Mouse (Mus musculus) heart, embryonic 10.5 days (tissue): ENCODE data around the gene Itga9. TPM values are rescaled to one million over a fixed set of nuclear protein-coding genes. Genes with fewer than 3 reads are reported as not detected.
"Not testable (repeated sequence)": the region's sequence is repeated elsewhere in the genome, so short reads cannot be mapped to it uniquely, and the experiment has no call there.

Experiments
- DNase-seq: peaks from one replicate; pipeline ENCODE4 v3.0.0-alpha.2; 2017; ENCODE audit warnings: low spot score
- H3K27ac ChIP-seq: fragments of 300-500 bp; sonication (generic); 2 replicates; pipeline ENCODE4 v1.5.1; 2016; ENCODE audit warnings: mild to moderate bottlenecking
- H3K27me3 ChIP-seq: fragments of 300-500 bp; sonication (generic); 2 replicates; pipeline ENCODE4 v1.6.1; 2016; ENCODE audit warnings: mild to moderate bottlenecking; ENCODE audit not compliant: poor library complexity, insufficient read depth, severe bottlenecking
- H3K36me3 ChIP-seq: fragments of 300-500 bp; sonication (generic); 2 replicates; pipeline ENCODE4 v1.6.1; 2016; ENCODE audit warnings: mild to moderate bottlenecking, moderate library complexity
- H3K4me1 ChIP-seq: fragments of 300-500 bp; sonication (generic); 2 replicates; pipeline ENCODE4 v1.6.1; 2016; ENCODE audit warnings: mild to moderate bottlenecking
- H3K4me3 ChIP-seq: fragments of 300-500 bp; sonication (generic); 2 replicates; pipeline ENCODE4 v1.5.1; 2016; ENCODE audit warnings: mild to moderate bottlenecking, moderate library complexity
- H3K9me3 ChIP-seq: fragments of 300-500 bp; sonication (generic); 2 replicates; pipeline ENCODE4 v1.6.1; 2016; ENCODE audit warnings: mild to moderate bottlenecking, moderate library complexity
- WGBS: fragments of 180-500 bp; shearing (Covaris S2); methylation state at CpG from one replicate; pipeline ENCODE4 v1.1.7; 2016; 5-methylcytosine and 5-hydroxymethylcytosine counted together
- polyA plus RNA-seq: library from polyadenylated mRNA; unstranded; fragments of >200 nt; fragmentation: Nextera tagmentation; extraction: Ambion mirVana; gene quantifications from 2 replicates; pipeline ENCODE4 v1.2.1, GENCODE M21; 2016

Gene Itga9
- polyA plus RNA-seq, 1 experiment from 2014 or later, result 8.9 TPM

- no peak overlapping the region for H3K4me3 ChIP-seq
- no peak overlapping the region for H3K27ac ChIP-seq
- no peaks in the 10 kb centered on the region for H3K9me3 ChIP-seq
- peaks cover 49% of the 10 kb centered on the region for H3K4me1 ChIP-seq
- 71% methylated on average over 4 of the region's 4 CpGs for WGBS
- H3K36me3 ChIP-seq, result peaks cover 15% of the 10 kb centered on the region
- H3K27me3 ChIP-seq, result no peaks in the 10 kb centered on the region
- DNase-seq, result peak; percentile 61
Measured at GRCm38 (mm10) chr9:118587115-118587514, 19.4 kb upstream of the Itga9 start.

GRCm38 (mm10) chr9:118589249-118589648 is 17.2 kb upstream of the Itga9 start:
- Histone ChIP-seq H3K27ac (peak overlapping the region; percentile 78), H3K27me3 (no peaks in the 10 kb centered on the region), H3K4me3 (no peak overlapping the region), H3K36me3 (no peaks in the 10 kb centered on the region), H3K9me3 (no peaks in the 10 kb centered on the region), H3K4me1 (peaks cover 58% of the 10 kb centered on the region)
- WGBS, result 24% methylated on average over 3 of the region's 3 CpGs
- DNase-seq, result peak; percentile 58

GRCm38 (mm10) chr9:118590230-118590629 is 16.3 kb upstream of the Itga9 start:
- Histone ChIP-seq H3K4me1 (peaks cover 51% of the 10 kb centered on the region), H3K4me3 (no peak overlapping the region), H3K27ac (peak overlapping the region; percentile 78), H3K9me3 (no peaks in the 10 kb centered on the region), H3K36me3 (no peaks in the 10 kb centered on the region), H3K27me3 (no peaks in the 10 kb centered on the region)
- DNase-seq, result peak; percentile 80
- WGBS, result 21% methylated on average over 7 of the region's 7 CpGs

- Histone ChIP-seq H3K36me3 (no peaks in the 10 kb centered on the region), H3K27ac (peak overlapping the region; percentile 78; the same call in 1 of the 2 replicates), H3K9me3 (no peaks in the 10 kb centered on the region), H3K4me1 (peaks cover 57% of the 10 kb centered on the region), H3K4me3 (no peak overlapping the region), H3K27me3 (peaks cover 4% of the 10 kb centered on the region; the same call in 1 of the 2 replicates)
- peak; percentile 50 for DNase-seq
- 72% methylated on average over 6 of the region's 6 CpGs for WGBS
Measured at GRCm38 (mm10) chr9:118591633-118592032, 14.9 kb upstream of the Itga9 start.

- peak; percentile 76 for DNase-seq
- Histone ChIP-seq H3K4me1 (peaks cover 58% of the 10 kb centered on the region), H3K27ac (peak overlapping the region; percentile 42), H3K36me3 (no peaks in the 10 kb centered on the region), H3K27me3 (peaks cover 12% of the 10 kb centered on the region), H3K9me3 (no peaks in the 10 kb centered on the region), H3K4me3 (no peak overlapping the region; the same call in 1 of the 2 replicates)
- WGBS, result 23% methylated on average over 13 of the region's 13 CpGs
Measured at GRCm38 (mm10) chr9:118592585-118593249, 13.8 kb upstream of the Itga9 start.

- WGBS, result 91% methylated on average over 8 of the region's 8 CpGs
Measured at GRCm38 (mm10) chr9:118593443-118593842, 13.0 kb upstream of the Itga9 start.

GRCm38 (mm10) chr9:118596767-118597166 is 9.7 kb upstream of the Itga9 start:
- WGBS, result 62% methylated on average over 7 of the region's 7 CpGs
- Histone ChIP-seq H3K9me3 (no peaks in the 10 kb centered on the region), H3K27me3 (peaks cover 32% of the 10 kb centered on the region), H3K4me1 (peaks cover 38% of the 10 kb centered on the region), H3K27ac (no peak overlapping the region; the same call in 1 of the 2 replicates), H3K36me3 (no peaks in the 10 kb centered on the region), H3K4me3 (no peak overlapping the region)
- DNase-seq, result no peak

More at GRCm38 (mm10) chr9:118593443-118593842, 13.0 kb upstream of the Itga9 start:
- peak overlapping the region; percentile 42; the same call in 1 of the 2 replicates for H3K27ac ChIP-seq
- no peaks in the 10 kb centered on the region for H3K9me3 ChIP-seq
- H3K36me3 ChIP-seq, result no peaks in the 10 kb centered on the region
- H3K4me3 ChIP-seq, result no peak overlapping the region
- DNase-seq, result peak; percentile 58
- peaks cover 58% of the 10 kb centered on the region for H3K4me1 ChIP-seq
- peaks cover 18% of the 10 kb centered on the region for H3K27me3 ChIP-seq

GRCm38 (mm10) chr9:118600393-118600792 is 6.1 kb upstream of the Itga9 start:
- DNase-seq, H3K4me3 ChIP-seq, H3K36me3 ChIP-seq, H3K27ac ChIP-seq, H3K9me3 ChIP-seq: not testable (repeated sequence)
- 59% methylated on average over 3 of the region's 3 CpGs for WGBS
- Histone ChIP-seq H3K4me1 (peaks cover 31% of the 10 kb centered on the region), H3K27me3 (peaks cover 62% of the 10 kb centered on the region)

GRCm38 (mm10) chr9:118602576-118602975 is 3.9 kb upstream of the Itga9 start:
- no peak for DNase-seq

GRCm38 (mm10) chr9:118606817-118607371 is 404 bp downstream of the Itga9 start:
- Histone ChIP-seq H3K4me3 (peak overlapping the region; percentile 89), H3K36me3 (no peaks in the 10 kb centered on the region), H3K4me1 (peaks cover 58% of the 10 kb centered on the region), H3K9me3 (no peaks in the 10 kb centered on the region), H3K27ac (peak overlapping the region; percentile 95), H3K27me3 (peaks cover 65% of the 10 kb centered on the region)
- under 1% methylated on average over 68 of the region's 68 CpGs for WGBS
- DNase-seq, result no peak

More at GRCm38 (mm10) chr9:118602576-118602975, 3.9 kb upstream of the Itga9 start:
- Histone ChIP-seq H3K27me3 (peaks cover 57% of the 10 kb centered on the region), H3K27ac (no peak overlapping the region), H3K36me3 (no peaks in the 10 kb centered on the region), H3K4me3 (no peak overlapping the region), H3K9me3 (no peaks in the 10 kb centered on the region), H3K4me1 (peaks cover 40% of the 10 kb centered on the region)
- WGBS, result 74% methylated on average over 5 of the region's 5 CpGs

- Histone ChIP-seq H3K4me1 (peaks cover 59% of the 10 kb centered on the region), H3K9me3 (no peaks in the 10 kb centered on the region), H3K27ac (peak overlapping the region; percentile 95; the same call in 1 of the 2 replicates), H3K36me3 (no peaks in the 10 kb centered on the region), H3K27me3 (peaks cover 60% of the 10 kb centered on the region), H3K4me3 (peak overlapping the region; percentile 89)
- WGBS, result 45% methylated on average over 16 of the region's 16 CpGs
- DNase-seq, result no peak
Measured at GRCm38 (mm10) chr9:118607701-118608401, 1.4 kb downstream of the Itga9 start.

- H3K36me3 ChIP-seq, result no peaks in the 10 kb centered on the region
- H3K4me1 ChIP-seq, result peaks cover 60% of the 10 kb centered on the region
- 46% methylated on average over 4 of the region's 4 CpGs for WGBS
- 0 out of 2 replicates have a peak overlapping the region, but pooled peaks have one; percentile 16 for H3K27ac ChIP-seq
- H3K27me3 ChIP-seq, result peaks cover 59% of the 10 kb centered on the region
- no peaks in the 10 kb centered on the region for H3K9me3 ChIP-seq
- no peak for DNase-seq
- H3K4me3 ChIP-seq, result peak overlapping the region; percentile 31; the same call in 1 of the 2 replicates
Measured at GRCm38 (mm10) chr9:118608556-118608955, 2.1 kb downstream of the Itga9 start.

- Histone ChIP-seq H3K27me3 (peaks cover 51% of the 10 kb centered on the region), H3K4me1 (peaks cover 60% of the 10 kb centered on the region), H3K27ac (no peak overlapping the region), H3K4me3 (no peak overlapping the region), H3K9me3 (no peaks in the 10 kb centered on the region), H3K36me3 (no peaks in the 10 kb centered on the region)
- no peak for DNase-seq
- WGBS, result 64% methylated on average over 10 of the region's 10 CpGs
Measured at GRCm38 (mm10) chr9:118610060-118610459, 3.6 kb downstream of the Itga9 start.
